Mouse (Mus musculus): ENCODE results near the gene Gm21954.

Gm21954 gene

DNA sequence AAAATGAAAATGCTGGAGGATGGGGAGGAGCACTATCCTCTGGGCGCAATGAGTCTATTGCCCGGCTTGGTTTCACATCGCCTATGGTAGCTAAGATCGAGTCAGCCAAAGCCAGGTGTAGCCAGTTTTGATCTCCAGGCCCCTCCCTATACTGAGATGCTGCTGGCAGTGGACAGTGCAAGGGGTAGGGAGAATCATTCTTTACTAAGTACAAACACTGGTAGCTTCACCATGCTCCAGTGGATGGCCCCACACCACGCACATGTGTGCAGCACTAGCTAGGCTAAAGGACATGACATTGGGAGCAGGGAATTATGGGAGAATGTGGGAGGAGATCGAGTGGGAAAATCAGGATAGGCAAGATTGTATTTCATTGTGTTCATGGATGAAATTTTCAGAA lies 53.2 kb downstream of the Gm21954 start:
- DNase-seq, result no peak

DNA sequence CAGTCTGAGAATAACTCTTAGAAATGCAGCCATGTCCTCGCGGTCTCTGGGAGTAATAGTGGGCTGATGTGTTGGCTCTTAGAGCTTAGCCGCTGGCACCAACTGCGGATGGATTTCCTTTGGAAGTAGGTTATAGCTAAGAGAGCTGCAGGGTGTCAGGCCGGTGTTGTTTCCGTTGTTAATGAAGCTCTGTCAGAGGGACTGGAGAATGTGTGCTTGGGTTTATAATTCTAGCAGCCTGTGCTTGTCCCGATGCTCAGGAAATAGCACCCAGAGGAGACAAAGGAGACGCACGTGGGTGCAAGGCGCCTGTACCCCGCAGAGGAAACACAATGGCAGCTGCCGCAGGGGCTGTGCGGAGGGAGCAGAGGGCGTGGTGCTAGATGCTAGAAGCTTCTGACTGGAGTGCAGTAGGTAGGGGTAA lies 56.5 kb downstream of the Gm21954 start:
- no peak for DNase-seq

Data from liver (tissue).